Mouse (Mus musculus) ES-E14 (cell line): ENCODE results near the gene Slc12a5. TPM values are rescaled to one million over a fixed set of nuclear protein-coding genes. Genes with fewer than 3 reads are reported as not detected.
A peak's percentile ranks its signal among the peaks of the same experiment; 100 is the strongest.

Experiments
- DNase-seq: peaks from one replicate; pipeline ENCODE4 v3.0.0-alpha.2; 2013; ENCODE audit warnings: low read depth, low spot score
- H3K27ac ChIP-seq: 2 replicates; pipeline ENCODE4 v1.5.1; 2012; ENCODE audit warnings: low read depth, mild to moderate bottlenecking, low read length, moderate library complexity, mixed read lengths; ENCODE audit not compliant: poor library complexity, insufficient read depth, severe bottlenecking
- H3K36me3 ChIP-seq: 2 replicates; pipeline ENCODE4 v1.6.1; 2012; ENCODE audit warnings: mild to moderate bottlenecking, low read length, moderate library complexity, mixed read lengths; ENCODE audit not compliant: control insufficient read depth, poor library complexity, insufficient read depth, severe bottlenecking
- H3K4me1 ChIP-seq, 2 experiments: fragments of 150-350 bp in 1 of 2; sonication (generic) in 1 of 2; 2 replicates each; pipeline ENCODE4 v1.6.1; 2012; ENCODE audit warnings: low read length in 2 of 2, mild to moderate bottlenecking in 1 of 2, mixed read lengths in 1 of 2; ENCODE audit not compliant: control insufficient read depth in 2 of 2, insufficient read depth in 2 of 2, poor library complexity in 1 of 2
- H3K4me3 ChIP-seq, 2 experiments: fragments of 150-350 bp in 1 of 2; sonication (generic) in 1 of 2; 2 replicates each; pipeline ENCODE4 v1.5.1; 2012; ENCODE audit warnings: low read length in 2 of 2, low read depth in 1 of 2, mild to moderate bottlenecking in 1 of 2, mixed read lengths in 1 of 2; ENCODE audit not compliant: insufficient read depth in 1 of 2, poor library complexity in 1 of 2, severe bottlenecking in 1 of 2
- H3K9ac ChIP-seq: 2 replicates; pipeline ENCODE4 v1.6.1; 2012; ENCODE audit warnings: low read depth, mild to moderate bottlenecking, low read length, mixed read lengths; ENCODE audit not compliant: poor library complexity, insufficient read depth, severe bottlenecking
- H3K9me3 ChIP-seq: fragments of 150-350 bp; sonication (generic); 2 replicates; pipeline ENCODE4 v1.6.1; 2012; ENCODE audit warnings: low read depth, mild to moderate bottlenecking, low read length; ENCODE audit not compliant: control insufficient read depth, insufficient read depth
- CHD2 ChIP-seq: IDR thresholded peaks from 2 replicates; pipeline ENCODE4 v1.6.1; 2014; ENCODE audit warnings: mild to moderate bottlenecking, low read depth, low read length, inconsistent platforms
- HCFC1 ChIP-seq: IDR thresholded peaks from 2 replicates; pipeline ENCODE4 v1.6.1; 2012; ENCODE audit warnings: low read length, inconsistent platforms, borderline replicate concordance; ENCODE audit not compliant: insufficient read depth
- MAFK ChIP-seq: IDR thresholded peaks from 2 replicates; pipeline ENCODE4 v1.6.1; 2014; ENCODE audit warnings: mild to moderate bottlenecking, low read depth, low read length, inconsistent platforms; ENCODE audit not compliant: insufficient read depth
- ZC3H11A ChIP-seq: IDR thresholded peaks from 2 replicates; pipeline ENCODE4 v1.6.1; 2012; ENCODE audit warnings: low read depth, mild to moderate bottlenecking, inconsistent platforms, low read length, borderline replicate concordance
- ZNF384 ChIP-seq: IDR thresholded peaks from 2 replicates; pipeline ENCODE4 v1.6.1; 2012; ENCODE audit warnings: low read depth, low read length, inconsistent platforms
- in situ Hi-C, 2 experiments: fragments of 600-800 bp; cut with MboI; formaldehyde crosslinking; loops; one replicate each; pipeline ENCODE4 v1.15.1; 2025; ENCODE audit warnings: low sequenced_read_pairs in 2 of 2, inconsistent platforms in 1 of 2; ENCODE audit not compliant: unreplicated experiment in 2 of 2
- total RNA-seq: library from RNA; depleted of rRNA; stranded (reverse); fragments of 300-350 nt; gene quantifications from 2 replicates; pipeline ENCODE4 v1.2.3, GENCODE M21; 2012

Slc12a5 gene
- total RNA-seq, 1 experiment = 1.7 TPM

DNA sequence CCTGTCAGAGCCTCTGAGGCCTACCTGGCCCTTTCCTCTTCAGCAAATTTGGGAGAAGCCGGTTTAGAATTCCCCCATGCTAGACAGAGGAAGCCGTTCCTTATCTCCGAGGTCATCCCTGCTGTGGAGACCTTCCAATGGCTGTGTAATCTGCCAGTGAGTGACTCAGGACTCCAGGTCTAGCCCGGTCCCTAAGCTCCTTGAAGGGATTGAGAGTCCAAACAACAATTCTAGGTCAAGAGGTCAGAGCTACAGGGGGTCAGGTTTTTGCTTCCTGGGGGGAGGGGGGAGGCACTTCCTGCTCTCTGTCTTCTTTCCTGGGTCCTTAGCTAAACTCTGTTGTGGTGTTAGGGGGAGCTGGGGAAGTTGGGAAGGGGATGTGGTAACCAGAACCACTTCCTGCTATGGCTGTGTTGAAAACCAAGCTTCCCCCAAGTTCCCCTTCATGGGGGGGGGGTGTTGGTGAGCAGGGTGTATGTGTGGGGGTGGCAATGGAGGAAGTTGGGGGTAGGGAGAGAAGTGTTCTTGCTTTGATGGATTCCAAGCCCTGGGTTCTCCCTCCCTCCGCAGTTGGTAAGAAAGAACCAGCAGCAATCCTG is 17.8 kb upstream of the Slc12a5 start:
- no peak for DNase-seq
- TF ChIP-seq ZC3H11A = no peak
- no peak for TF ChIP-seq MAFK
- no peak for TF ChIP-seq HCFC1
- TF ChIP-seq CHD2 = no peak
- TF ChIP-seq ZNF384 = no peak
- no peak overlapping the region for H3K9ac ChIP-seq
- peaks cover 0 to 43% of the 10 kb centered on the region in 2 experiments; a peak in 2 of 4 replicates for H3K4me1 ChIP-seq
- no peaks in the 10 kb centered on the region for H3K9me3 ChIP-seq
- H3K4me3 ChIP-seq = no peak overlapping the region
- in situ Hi-C loops = no loop called here
- H3K36me3 ChIP-seq = no peaks in the 10 kb centered on the region
- H3K27ac ChIP-seq = peak overlapping the region; percentile 55; the same call in 1 of the 2 replicates

DNA sequence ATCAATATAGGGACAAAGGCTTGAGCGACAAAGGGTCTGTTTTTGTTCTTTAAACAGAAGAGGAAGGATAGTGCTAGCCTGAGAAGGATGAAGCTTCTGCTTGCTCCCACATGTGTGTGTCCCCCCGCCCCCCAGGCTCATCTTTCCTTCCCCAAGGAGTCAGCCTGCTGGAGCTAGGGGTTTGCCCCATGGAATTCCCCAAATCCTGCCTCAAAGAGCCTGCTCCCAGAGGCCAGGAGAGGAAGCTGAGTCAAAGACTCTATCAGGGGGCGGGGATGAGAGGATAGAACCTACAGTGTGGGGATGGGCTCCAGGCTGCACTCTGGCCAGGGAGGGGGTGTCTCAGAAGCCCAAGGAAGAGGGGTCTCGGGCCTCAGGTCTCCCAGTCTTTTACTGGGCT is 13.1 kb upstream of the Slc12a5 start:
- Histone ChIP-seq H3K4me3 (no peak overlapping the region), H3K27ac (no peak overlapping the region), H3K9me3 (no peaks in the 10 kb centered on the region), H3K36me3 (no peaks in the 10 kb centered on the region), H3K4me1 (peaks cover 2 to 35% of the 10 kb centered on the region in 2 experiments; a peak in 3 of 4 replicates), H3K9ac (no peak overlapping the region)
- TF ChIP-seq CHD2 (no peak), MAFK (no peak), ZC3H11A (no peak), HCFC1 (no peak), ZNF384 (no peak)
- DNase-seq = no peak
- in situ Hi-C loops = no loop called here

DNA sequence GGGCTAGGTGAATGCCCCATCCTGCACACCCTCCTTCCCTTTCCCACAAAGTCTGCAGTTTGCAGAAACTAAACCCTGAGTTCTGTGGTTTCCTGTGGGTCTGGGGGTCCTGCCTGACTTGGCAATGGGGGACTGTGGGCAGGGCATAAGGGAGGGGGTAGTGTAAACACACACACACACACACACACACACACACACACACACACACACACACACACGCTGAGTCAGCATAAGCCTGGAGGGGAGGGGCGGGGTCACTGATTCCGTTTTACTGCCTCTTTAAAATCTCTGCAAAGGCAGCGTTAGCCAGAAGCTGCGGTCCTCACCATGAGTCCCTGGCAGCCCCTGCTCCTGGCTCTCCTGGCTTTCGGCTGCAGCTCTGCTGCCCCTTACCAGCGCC is 12.7 kb upstream of the Slc12a5 start:
- Histone ChIP-seq H3K27ac (no peak overlapping the region; the same call in 1 of the 2 replicates), H3K4me1 (peaks cover 2 to 34% of the 10 kb centered on the region in 2 experiments; a peak in 3 of 4 replicates), H3K36me3 (no peaks in the 10 kb centered on the region), H3K9ac (no peak overlapping the region), H3K4me3 (no peak overlapping the region), H3K9me3 (no peaks in the 10 kb centered on the region)
- DNase-seq = no peak
- in situ Hi-C loops = no loop called here
- TF ChIP-seq ZC3H11A (no peak), MAFK (peak; percentile 83)

DNA sequence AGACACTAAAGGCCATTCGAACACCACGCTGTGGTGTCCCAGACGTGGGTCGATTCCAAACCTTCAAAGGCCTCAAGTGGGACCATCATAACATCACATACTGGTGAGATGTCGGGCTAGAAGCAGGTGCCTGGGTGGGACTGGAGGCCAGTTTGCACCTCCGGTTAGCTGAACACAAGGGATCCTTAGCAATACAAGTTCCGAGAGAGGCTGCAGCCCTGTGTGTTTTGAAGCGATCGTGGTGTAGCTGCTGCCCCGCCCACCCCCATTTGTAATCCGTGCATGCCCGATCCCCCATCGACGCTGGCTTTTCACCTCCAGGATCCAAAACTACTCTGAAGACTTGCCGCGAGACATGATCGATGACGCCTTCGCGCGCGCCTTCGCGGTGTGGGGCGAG is 11.6 kb upstream of the Slc12a5 start:
- TF ChIP-seq CHD2 (no peak), ZC3H11A (no peak), HCFC1 (no peak), MAFK (no peak), ZNF384 (no peak)
- no peaks in the 10 kb centered on the region for H3K9me3 ChIP-seq
- H3K4me1 ChIP-seq = peaks cover 2 to 30% of the 10 kb centered on the region in 2 experiments; a peak in 2 of 4 replicates
- in situ Hi-C loops = no loop called here
- no peaks in the 10 kb centered on the region for H3K36me3 ChIP-seq
- H3K4me3 ChIP-seq = peak overlapping the region; percentile 10 to 50; a peak in 3 of 4 replicates
- DNase-seq = no peak
- no peak overlapping the region for H3K9ac ChIP-seq
- H3K27ac ChIP-seq = no peak overlapping the region
